8 mouse cellular contexts compared by ENCODE assay signal in genomic region chr6:86397257-86397980, GRCm38 (mm10). TPM values are rescaled to one million over a fixed set of nuclear protein-coding genes. Genes with fewer than 3 reads are reported as not detected.
DNase-seq lines count a peak whose midpoint lies in the region; ATAC-seq and TF ChIP-seq lines count a peak whose summit lies in the region.

No protein-coding gene starts in this region.

- H3K9ac ChIP-seq in ES-Bruce4 (ENCODE audit: low read depth, poor library complexity, severe bottlenecking): peak overlapping the region; percentile 68; the same call in 1 of the 2 replicates
- H3K9ac ChIP-seq in hindbrain, embryonic 12.5 days: peak overlapping the region; percentile 93

- peaks cover 6% of the 10 kb centered on the region; the same call in 1 of the 2 replicates for H3K36me3 ChIP-seq in heart, embryonic 10.5 days
- peaks cover 6% of the 10 kb centered on the region; the same call in 1 of the 2 replicates for H3K36me3 ChIP-seq in ES-Bruce4 (ENCODE audit: control insufficient read depth, insufficient read depth, low read length, poor library complexity, severe bottlenecking)
- H3K36me3 ChIP-seq in hindbrain, embryonic 12.5 days: peaks cover 6% of the 10 kb centered on the region; the same call in 1 of the 2 replicates

- no peak for TF ChIP-seq CTCF in ES-Bruce4 (IDR thresholded peaks at IDR 0.05; ENCODE audit: low read depth, low read length)

- peaks cover 38% of the 10 kb centered on the region for H3K4me1 ChIP-seq in heart, embryonic 10.5 days
- peaks cover 2% of the 10 kb centered on the region for H3K4me1 ChIP-seq in ES-Bruce4 (ENCODE audit: control insufficient read depth, insufficient read depth, low read length)
- H3K4me1 ChIP-seq in hindbrain, embryonic 12.5 days: peaks cover 20% of the 10 kb centered on the region

- no peak for ATAC-seq in hindbrain, embryonic 12.5 days (ENCODE audit: low FRiP score)
- peak; percentile 11 for ATAC-seq in megakaryocyte, adult 5-6 weeks (ENCODE audit: poor library complexity, severe bottlenecking)
- ATAC-seq in monocyte, adult 5-6 weeks (replicated peaks; ENCODE audit: insufficient number of reproducible peaks, low FRiP score, low TSS enrichment, poor library complexity, severe bottlenecking): no peak

- H3K27me3 ChIP-seq in heart, embryonic 10.5 days (ENCODE audit: insufficient read depth, poor library complexity, severe bottlenecking): no peaks in the 10 kb centered on the region
- no peaks in the 10 kb centered on the region for H3K27me3 ChIP-seq in ES-Bruce4 (ENCODE audit: control insufficient read depth, insufficient read depth, low read length, poor library complexity, severe bottlenecking)
- H3K27me3 ChIP-seq in hindbrain, embryonic 12.5 days: no peaks in the 10 kb centered on the region

- DNase-seq in heart, embryonic 10.5 days (ENCODE audit: low spot score): no peak
- DNase-seq in heart, postnatal 4 days: no peak
- no peak for DNase-seq in embryo, embryonic 10 days (ENCODE audit: low spot score)
- DNase-seq in retina, embryonic 14.5 days (ENCODE audit: low spot score): no peak

- no peak for TF ChIP-seq POLR2A in ES-Bruce4 (IDR thresholded peaks at IDR 0.05; ENCODE audit: insufficient read depth, low read length)

- H3K4me3 ChIP-seq in heart, embryonic 10.5 days: peak overlapping the region; percentile 93
- peak overlapping the region; percentile 88 for H3K4me3 ChIP-seq in ES-Bruce4 (ENCODE audit: low read depth, low read length)
- H3K4me3 ChIP-seq in hindbrain, embryonic 12.5 days: peak overlapping the region; percentile 87

- WGBS in heart, embryonic 10.5 days: 5% methylated on average over 14 of the region's 14 CpGs
- WGBS in hindbrain, embryonic 12.5 days: 8% methylated on average over 14 of the region's 14 CpGs

- no peak for TF ChIP-seq EP300 in ES-Bruce4 (IDR thresholded peaks at IDR 0.05; ENCODE audit: insufficient read depth, low read depth, low read length)

- H3K4me2 ChIP-seq in hindbrain, embryonic 12.5 days (replicated peaks): peak overlapping the region; percentile 70

- peak overlapping the region; percentile 93 for H3K27ac ChIP-seq in heart, embryonic 10.5 days
- H3K27ac ChIP-seq in ES-Bruce4 (ENCODE audit: insufficient read depth, low read length): peak overlapping the region; percentile 15; the same call in 1 of the 2 replicates
- H3K27ac ChIP-seq in hindbrain, embryonic 12.5 days: no peak overlapping the region

- H3K9me3 ChIP-seq in heart, embryonic 10.5 days: no peaks in the 10 kb centered on the region
- no peaks in the 10 kb centered on the region for H3K9me3 ChIP-seq in ES-Bruce4 (replicated peaks; ENCODE audit: control insufficient read depth, insufficient read depth, low read length, poor library complexity, severe bottlenecking)
- no peaks in the 10 kb centered on the region for H3K9me3 ChIP-seq in hindbrain, embryonic 12.5 days (replicated peaks)

RNA-seq across cellular contexts. Expression of gene Pcyox1, which starts 0.5 kb away (rescaled TPM):
- 55.4 and 57.8 TPM in 2 replicates for polyA plus RNA-seq in heart, embryonic 10.5 days (2016; fragmentation: Nextera tagmentation; extraction: Ambion mirVana)
- 10 to 100 TPM; 52.5 TPM for total RNA-seq in heart, postnatal 4 days (2021)
- polyA plus RNA-seq in ES-Bruce4 (2011; ENCODE audit: insufficient read depth, insufficient read length, low read depth, missing spikeins): 50.1 and 51.7 TPM in 2 replicates
- 123 and 125 TPM in 2 replicates for polyA plus RNA-seq in hindbrain, embryonic 12.5 days (2016; fragmentation: Nextera tagmentation; extraction: Ambion mirVana)
- 37.9 and 47.9 TPM in 2 replicates for total RNA-seq in megakaryocyte, adult 5-6 weeks (2015)
- total RNA-seq in megakaryocyte, adult 5-6 weeks (2017): 62.6 and 84.6 TPM in 2 replicates
- total RNA-seq in monocyte, adult 5-6 weeks (2017): 31.6 to 40.4 TPM (median 36.6 TPM) in 3 replicates

RNA-seq across cellular contexts. Expression of gene Tia1, which starts 6.6 kb away (rescaled TPM):
- 144 and 177 TPM in 2 replicates for polyA plus RNA-seq in heart, embryonic 10.5 days (2016; fragmentation: Nextera tagmentation; extraction: Ambion mirVana)
- total RNA-seq in heart, postnatal 4 days (2021): 10 to 100 TPM; 60.2 to 62.3 TPM
- 79.7 and 81.2 TPM in 2 replicates for polyA plus RNA-seq in ES-Bruce4 (2011; ENCODE audit: insufficient read depth, insufficient read length, low read depth, missing spikeins)
- 349 and 355 TPM in 2 replicates for polyA plus RNA-seq in hindbrain, embryonic 12.5 days (2016; fragmentation: Nextera tagmentation; extraction: Ambion mirVana)
- total RNA-seq in megakaryocyte, adult 5-6 weeks (2015): 66.4 and 69.8 TPM in 2 replicates
- total RNA-seq in megakaryocyte, adult 5-6 weeks (2017): 41.0 and 67.0 TPM in 2 replicates
- total RNA-seq in monocyte, adult 5-6 weeks (2017): 51.4 to 98.7 TPM (median 74.8 TPM) in 3 replicates

RNA-seq across cellular contexts. Expression of gene Snrpg, which starts 26.3 kb away (rescaled TPM):
- polyA plus RNA-seq in heart, embryonic 10.5 days (2016; fragmentation: Nextera tagmentation; extraction: Ambion mirVana): 410 and 487 TPM in 2 replicates
- total RNA-seq in heart, postnatal 4 days (2021): 100 to 1,000 TPM; 108 to 113 TPM
- polyA plus RNA-seq in ES-Bruce4 (2011; ENCODE audit: insufficient read depth, insufficient read length, low read depth, missing spikeins): 201 and 274 TPM in 2 replicates
- polyA plus RNA-seq in hindbrain, embryonic 12.5 days (2016; fragmentation: Nextera tagmentation; extraction: Ambion mirVana): 394 and 521 TPM in 2 replicates
- total RNA-seq in megakaryocyte, adult 5-6 weeks (2015): 321 and 326 TPM in 2 replicates
- 25.7 and 28.4 TPM in 2 replicates for total RNA-seq in megakaryocyte, adult 5-6 weeks (2017)
- 46.0 to 69.5 TPM (median 61.3 TPM) in 3 replicates for total RNA-seq in monocyte, adult 5-6 weeks (2017)

RNA-seq across cellular contexts. Expression of gene Gm44790, which starts 29.0 kb away (rescaled TPM):
- polyA plus RNA-seq in heart, embryonic 10.5 days (2016; fragmentation: Nextera tagmentation; extraction: Ambion mirVana): 1.1 TPM in 1 of 2 replicates, not detected in the other
- not detected for total RNA-seq in heart, postnatal 4 days (2021)
- polyA plus RNA-seq in ES-Bruce4 (2011; ENCODE audit: insufficient read depth, insufficient read length, low read depth, missing spikeins): not detected in 2 replicates
- not detected in 2 replicates for polyA plus RNA-seq in hindbrain, embryonic 12.5 days (2016; fragmentation: Nextera tagmentation; extraction: Ambion mirVana)
- total RNA-seq in megakaryocyte, adult 5-6 weeks (2015): not detected in 2 replicates
- not detected in 2 replicates for total RNA-seq in megakaryocyte, adult 5-6 weeks (2017)
- 2.7 to 6.8 TPM in 2 of 3 replicates, not detected in the other for total RNA-seq in monocyte, adult 5-6 weeks (2017)

RNA-seq across cellular contexts. Expression of gene Fam136a, which starts 32.0 kb away (rescaled TPM):
- polyA plus RNA-seq in heart, embryonic 10.5 days (2016; fragmentation: Nextera tagmentation; extraction: Ambion mirVana): 148 and 182 TPM in 2 replicates
- total RNA-seq in heart, postnatal 4 days (2021): 10 to 100 TPM; 26.8 to 28.7 TPM
- polyA plus RNA-seq in ES-Bruce4 (2011; ENCODE audit: insufficient read depth, insufficient read length, low read depth, missing spikeins): 54.2 and 56.0 TPM in 2 replicates
- polyA plus RNA-seq in hindbrain, embryonic 12.5 days (2016; fragmentation: Nextera tagmentation; extraction: Ambion mirVana): 107 and 116 TPM in 2 replicates
- 9.7 and 13.9 TPM in 2 replicates for total RNA-seq in megakaryocyte, adult 5-6 weeks (2015)
- total RNA-seq in megakaryocyte, adult 5-6 weeks (2017): 11.7 and 12.7 TPM in 2 replicates
- total RNA-seq in monocyte, adult 5-6 weeks (2017): 10.1 to 17.5 TPM (median 14.1 TPM) in 3 replicates
